Mouse (Mus musculus) brain, embryonic 14.5 days (tissue): ENCODE measurements at regions not wholly inside any gene's neighbourhood (a gene's known extent, or its start where the extent isn't known, plus 50 kb on each side); places are given as distances from the start of the nearest gene placed in this dataset.

ENCODE experiments used
- CTCF ChIP-seq: fragments of 200-500 bp; IDR thresholded peaks from 2 replicates; pipeline ENCODE4 v1.5.1; 2012; ENCODE audit warnings: inconsistent platforms, mild to moderate bottlenecking, moderate library complexity, borderline replicate concordance; ENCODE audit not compliant: insufficient read depth, insufficient read length; ENCODE audit errors: extremely low read depth
- POLR2A ChIP-seq: fragments of 200-500 bp; IDR thresholded peaks from 2 replicates; pipeline ENCODE4 v1.6.1; 2012; ENCODE audit warnings: mild to moderate bottlenecking, inconsistent platforms, borderline replicate concordance; ENCODE audit not compliant: poor library complexity, insufficient read depth, insufficient read length, severe bottlenecking; ENCODE audit errors: extremely low read depth

- TF ChIP-seq CTCF (no peak), POLR2A (no peak)
These were observed 573.2 kb downstream of the Bnc2 start for GRCm38 (mm10) chr4:84101923-84102322.
